Mouse (Mus musculus) erythroblast, embryonic 14.5 days (primary cell): ENCODE data around the gene Flnb. TPM values are rescaled to one million over a fixed set of nuclear protein-coding genes. Genes with fewer than 3 reads are reported as not detected.

Experiments used
- H3K27me3 ChIP-seq: 2 replicates; pipeline ENCODE4 v1.6.1; 2012; ENCODE audit warnings: inconsistent platforms; ENCODE audit not compliant: control insufficient read depth
- H3K36me3 ChIP-seq: 2 replicates; pipeline ENCODE4 v1.6.1; 2012; ENCODE audit warnings: mild to moderate bottlenecking, inconsistent platforms; ENCODE audit not compliant: control insufficient read depth
- H3K4me1 ChIP-seq: 2 replicates; pipeline ENCODE4 v1.6.1; 2012; ENCODE audit warnings: inconsistent platforms; ENCODE audit not compliant: control insufficient read depth
- H3K4me3 ChIP-seq: replicated peaks from 2 replicates; pipeline ENCODE3; 2012; ENCODE audit warnings: moderate library complexity, mild to moderate bottlenecking, inconsistent platforms
- H3K9me3 ChIP-seq: 2 replicates; pipeline ENCODE4 v1.6.1; 2012; ENCODE audit warnings: low read length, inconsistent platforms, mixed read lengths; ENCODE audit not compliant: control insufficient read depth
- GATA1 ChIP-seq: IDR thresholded peaks from 2 replicates; pipeline ENCODE4 v1.6.1; 2012; ENCODE audit warnings: low read length, inconsistent platforms, mixed read lengths
- TAL1 ChIP-seq: IDR thresholded peaks from 3 replicates; pipeline ENCODE4 v1.6.1; 2012; ENCODE audit warnings: low read length, inconsistent platforms, mixed read lengths
- polyA plus RNA-seq: library from polyadenylated mRNA; stranded (reverse); fragments of >175 nt; gene quantifications from 2 replicates; pipeline ENCODE4 v1.2.3, GENCODE M21; 2012

Flnb gene
- polyA plus RNA-seq = 0.02 and 0.06 TPM in 2 replicates

DNA sequence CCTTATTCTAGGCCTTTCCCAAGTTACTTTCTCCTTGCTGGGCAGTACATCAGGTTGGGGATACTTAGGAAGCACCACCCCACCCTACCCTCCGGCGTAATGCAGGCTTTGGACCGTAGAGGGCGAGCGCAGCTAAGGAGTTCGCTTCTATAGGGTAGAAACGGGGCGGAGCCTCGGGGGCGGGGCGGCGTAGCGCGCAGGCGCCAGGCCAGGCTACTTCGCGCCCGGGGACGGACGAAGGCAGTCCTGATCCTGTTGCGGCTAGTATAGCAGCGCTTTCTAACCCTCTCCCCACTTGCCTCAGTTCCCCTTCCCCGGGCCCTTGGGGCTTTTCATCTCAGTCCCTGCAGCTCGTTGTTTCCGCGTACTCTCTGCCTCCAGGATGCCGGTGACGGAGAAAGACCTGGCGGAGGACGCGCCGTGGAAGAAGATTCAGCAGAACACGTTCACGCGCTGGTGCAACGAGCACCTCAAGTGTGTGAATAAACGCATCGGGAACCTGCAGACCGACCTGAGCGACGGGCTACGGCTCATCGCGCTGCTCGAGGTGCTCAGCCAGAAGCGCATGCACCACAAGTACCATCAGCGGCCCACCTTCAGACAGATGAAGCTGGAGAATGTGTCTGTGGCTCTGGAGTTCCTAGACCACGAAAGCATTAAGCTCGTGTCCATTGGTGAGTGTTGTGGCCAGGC is at the start of gene Flnb:
TSS of gene Flnb (plus strand) at position 188 of the 693 bp plus-strand sequence.
- Histone ChIP-seq H3K27me3 (peaks cover 21% of the 10 kb centered on the region), H3K36me3 (no peaks in the 10 kb centered on the region), H3K4me1 (peaks cover 14% of the 10 kb centered on the region), H3K4me3 (peak within 1 kb of the TSS; percentile 61), H3K9me3 (no peaks in the 10 kb centered on the region)
- TF ChIP-seq GATA1 (no peak), TAL1 (no peak)

DNA sequence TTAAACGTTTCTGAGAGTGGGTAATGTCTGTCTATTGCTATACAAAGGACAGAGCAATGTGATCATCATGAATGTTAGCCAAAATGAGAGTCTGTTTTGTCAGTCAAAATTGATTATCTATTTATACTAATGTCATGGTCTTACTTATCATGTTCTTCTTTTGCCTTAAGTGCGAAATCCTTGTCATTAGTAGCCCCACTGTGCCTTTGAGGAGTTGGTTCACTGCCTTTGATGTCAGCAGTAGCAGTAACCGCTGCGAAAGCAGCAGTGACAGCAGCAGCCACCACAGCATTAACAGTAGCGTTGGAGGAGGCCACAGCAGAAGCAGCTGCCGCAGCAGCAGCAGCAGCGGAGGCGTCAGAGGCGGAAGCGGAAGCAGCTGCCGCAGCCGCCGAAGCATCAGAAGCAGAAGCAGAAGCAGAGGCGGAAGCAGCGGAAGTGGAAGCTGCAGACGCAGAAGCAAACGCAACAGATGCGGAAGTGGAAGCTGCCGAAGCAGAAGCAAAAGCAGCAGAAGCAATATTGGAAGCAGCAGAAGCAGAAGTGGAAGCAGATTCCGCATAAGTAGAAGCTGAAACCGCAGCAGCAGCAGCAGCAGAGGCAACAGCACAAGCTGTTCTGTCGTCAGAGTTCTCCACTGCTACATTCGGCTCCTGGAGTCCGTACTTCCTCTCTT is 43.9 kb upstream of the Flnb start:
- Histone ChIP-seq H3K36me3 (no peaks in the 10 kb centered on the region), H3K9me3 (no peaks in the 10 kb centered on the region), H3K4me3 (peak overlapping the region; percentile 63), H3K4me1 (peaks cover 2% of the 10 kb centered on the region; the same call in 1 of the 2 replicates), H3K27me3 (no peaks in the 10 kb centered on the region)
- no peak for TF ChIP-seq TAL1
- TF ChIP-seq GATA1 = no peak

DNA sequence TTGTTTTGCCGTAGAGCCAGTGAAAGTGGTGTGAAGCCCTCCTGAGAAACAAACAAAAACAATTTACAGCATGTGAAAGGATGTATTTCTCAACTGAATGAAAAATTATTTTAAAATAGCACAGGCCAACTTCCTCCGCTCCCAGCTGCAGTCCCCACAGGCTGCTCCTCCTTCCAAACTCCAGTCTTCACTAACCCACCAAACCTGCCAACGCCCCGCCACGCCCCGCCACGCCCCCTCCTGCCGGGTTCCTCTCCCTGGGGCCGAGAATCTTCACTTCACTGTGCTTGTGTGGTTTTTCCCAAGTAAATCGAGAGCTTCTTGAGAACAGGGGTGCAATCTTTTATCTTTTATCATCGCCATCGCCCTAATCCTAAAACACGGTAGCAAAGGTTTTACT is 31.7 kb upstream of the Flnb start:
- H3K36me3 ChIP-seq = no peaks in the 10 kb centered on the region
- peaks cover 5% of the 10 kb centered on the region for H3K4me1 ChIP-seq
- H3K27me3 ChIP-seq = peaks cover 5% of the 10 kb centered on the region
- no peak for TF ChIP-seq GATA1
- no peak for TF ChIP-seq TAL1
- H3K9me3 ChIP-seq = no peaks in the 10 kb centered on the region
- no peak overlapping the region for H3K4me3 ChIP-seq

DNA sequence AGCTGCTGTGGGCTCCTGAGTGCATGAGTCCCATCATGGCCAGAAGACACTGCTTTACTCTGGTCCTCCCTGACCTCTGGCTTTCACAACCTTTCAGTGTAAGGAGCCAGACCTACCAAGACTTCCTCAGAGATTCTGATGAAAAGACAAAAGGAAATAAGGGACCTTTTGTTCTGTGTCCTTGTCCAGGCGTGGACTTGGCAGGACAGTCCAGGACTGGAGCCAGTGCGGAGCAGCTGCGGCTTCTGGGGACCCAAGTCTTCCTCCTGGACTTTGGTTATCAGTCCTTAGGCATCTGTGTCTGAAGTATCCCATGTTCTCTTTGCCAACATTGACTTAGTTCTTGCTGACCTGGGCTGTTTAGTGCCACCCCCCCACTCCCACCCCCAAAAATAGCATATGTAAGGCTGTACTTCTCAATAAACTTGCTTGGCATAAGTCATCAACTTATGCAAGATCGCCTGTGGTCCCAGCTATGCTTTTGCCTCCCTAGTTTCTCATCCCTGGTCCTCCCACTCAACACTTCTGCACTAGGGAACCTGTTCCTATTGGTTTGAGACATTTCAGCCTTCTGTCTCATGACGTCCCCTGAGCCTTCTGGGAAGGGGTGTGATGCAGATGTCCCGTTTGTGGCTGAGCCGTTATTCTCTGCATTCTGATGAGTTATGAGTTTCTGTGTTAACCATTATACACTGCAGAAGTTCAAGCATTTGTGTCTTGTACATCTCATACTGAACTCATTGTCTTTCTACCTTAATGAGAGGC is 28.3 kb upstream of the Flnb start:
- Histone ChIP-seq H3K4me3 (no peak overlapping the region), H3K4me1 (peaks cover 5% of the 10 kb centered on the region), H3K36me3 (no peaks in the 10 kb centered on the region), H3K9me3 (no peaks in the 10 kb centered on the region), H3K27me3 (peaks cover 17% of the 10 kb centered on the region)
- no peak for TF ChIP-seq TAL1
- no peak for TF ChIP-seq GATA1

GRCm38 (mm10) chr14:7791061-7791531 is 26.7 kb upstream of the Flnb start:
- Histone ChIP-seq H3K4me3 (no peak overlapping the region), H3K4me1 (peaks cover 2% of the 10 kb centered on the region), H3K9me3 (no peaks in the 10 kb centered on the region), H3K36me3 (no peaks in the 10 kb centered on the region), H3K27me3 (peaks cover 17% of the 10 kb centered on the region)
- no peak for TF ChIP-seq TAL1
- TF ChIP-seq GATA1 = no peak

DNA sequence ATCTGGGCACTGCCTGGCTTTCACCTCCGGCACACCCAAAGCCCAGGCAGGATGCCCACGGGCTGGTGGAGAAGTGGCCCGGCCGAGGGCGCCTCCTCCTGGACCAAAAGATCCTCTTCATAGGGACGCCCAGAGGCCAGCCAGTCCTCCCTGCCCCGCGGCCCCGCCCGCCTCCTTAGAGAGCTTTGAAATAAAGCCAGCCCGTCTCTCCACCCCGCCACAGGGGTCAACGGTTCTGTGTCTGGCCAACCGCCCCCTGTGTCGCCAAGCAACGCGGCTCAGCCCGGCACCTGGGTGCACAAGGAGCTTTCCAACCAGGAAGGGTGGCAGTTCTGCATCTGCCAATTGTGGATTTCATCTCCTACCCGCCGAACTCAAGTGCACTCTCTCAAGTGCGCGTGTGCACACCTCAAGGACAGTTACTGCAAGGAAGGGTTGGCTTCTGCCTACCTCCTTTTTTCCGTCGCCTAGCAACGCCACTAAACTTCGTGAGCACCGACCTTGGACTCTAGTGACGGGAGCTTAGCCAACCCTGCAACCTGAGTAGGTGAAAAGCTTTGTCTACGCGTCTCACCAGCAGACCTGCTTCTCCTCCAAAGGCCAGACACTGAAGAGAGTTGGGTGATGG is 26.1 kb upstream of the Flnb start, which contains the start of gene Gm26661:
TSS of gene Gm26661 (plus strand) at position 56 of the 628 bp plus-strand sequence.
- Histone ChIP-seq H3K27me3 (peaks cover 17% of the 10 kb centered on the region), H3K9me3 (no peaks in the 10 kb centered on the region), H3K4me1 (no peaks in the 10 kb centered on the region; the same call in 1 of the 2 replicates), H3K36me3 (no peaks in the 10 kb centered on the region), H3K4me3 (no peak within 1 kb of the TSS)
- no peak for TF ChIP-seq TAL1
- no peak for TF ChIP-seq GATA1

GRCm38 (mm10) chr14:7795961-7796360 is 21.8 kb upstream of the Flnb start:
- TF ChIP-seq GATA1 = no peak
- no peak for TF ChIP-seq TAL1
- H3K4me1 ChIP-seq = no peaks in the 10 kb centered on the region; the same call in 1 of the 2 replicates

GRCm38 (mm10) chr14:7800611-7801010 is 17.1 kb upstream of the Flnb start:
- TF ChIP-seq GATA1 (no peak), TAL1 (no peak)
- Histone ChIP-seq H3K36me3 (no peaks in the 10 kb centered on the region), H3K9me3 (no peaks in the 10 kb centered on the region; the same call in 1 of the 2 replicates), H3K4me3 (no peak overlapping the region), H3K4me1 (no peaks in the 10 kb centered on the region), H3K27me3 (no peaks in the 10 kb centered on the region)

More at GRCm38 (mm10) chr14:7795961-7796360, 21.8 kb upstream of the Flnb start:
- H3K4me3 ChIP-seq = no peak overlapping the region
- H3K36me3 ChIP-seq = no peaks in the 10 kb centered on the region
- peaks cover 13% of the 10 kb centered on the region for H3K27me3 ChIP-seq
- H3K9me3 ChIP-seq = no peaks in the 10 kb centered on the region; the same call in 1 of the 2 replicates
